Mouse (Mus musculus) ES-Bruce4 (cell line): ENCODE results near the gene Tmem238.

Experiments used
- CTCF ChIP-seq: IDR thresholded peaks from one replicate; pipeline ENCODE4 v1.8.1; 2011; ENCODE audit warnings: low read depth, low read length
- EP300 ChIP-seq: IDR thresholded peaks from 2 replicates; pipeline ENCODE4 v1.6.1; 2011; ENCODE audit warnings: low read depth, low read length; ENCODE audit not compliant: insufficient read depth
- POLR2A ChIP-seq: IDR thresholded peaks from one replicate; pipeline ENCODE4 v1.8.1; 2011; ENCODE audit warnings: low read length; ENCODE audit not compliant: insufficient read depth

DNA sequence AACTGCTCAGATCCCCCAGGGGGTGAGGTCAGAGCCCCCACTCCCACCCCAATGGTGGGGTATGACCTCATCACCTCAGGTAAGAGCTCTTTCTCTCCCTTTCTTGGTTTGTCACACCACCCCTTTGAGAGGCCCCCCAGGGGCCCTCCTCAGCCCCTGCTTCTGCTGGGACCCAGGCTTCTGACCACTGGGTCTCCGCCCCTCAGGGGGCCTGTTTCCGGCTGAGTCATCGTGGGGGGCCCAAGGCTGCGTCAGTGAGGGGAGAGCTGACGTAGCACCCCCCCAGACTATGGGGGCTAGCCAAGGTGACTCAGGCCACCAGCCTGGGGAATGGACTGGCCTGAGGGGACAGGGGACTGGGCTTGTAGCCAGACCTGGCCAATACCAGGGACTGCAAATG lies 9.5 kb downstream of the Tmem238 start:
- TF ChIP-seq POLR2A (no peak), CTCF (no peak), EP300 (no peak)
